Mouse (Mus musculus) neural tube, embryonic 14.5 days (tissue): Measurements from ENCODE around the gene Slamf1. TPM values are rescaled to one million over a fixed set of nuclear protein-coding genes. Genes with fewer than 3 reads are reported as not detected.

Source experiments
- ATAC-seq: fragments of 200-750 bp; cut with Nextera tagmentation; 2 replicates; pipeline ENCODE4 v1.8.0; 2017; ENCODE audit warnings: low read depth, mild to moderate bottlenecking, moderate TSS enrichment, moderate library complexity
- H3K27ac ChIP-seq: fragments of 300-500 bp; sonication (generic); 2 replicates; pipeline ENCODE4 v1.5.1; 2014; ENCODE audit warnings: low read depth, mild to moderate bottlenecking, control low read depth, low read length, moderate library complexity, mixed read lengths
- H3K27me3 ChIP-seq: fragments of 300-500 bp; sonication (generic); 2 replicates; pipeline ENCODE4 v1.6.1; 2014; ENCODE audit warnings: low read length; ENCODE audit not compliant: control insufficient read depth, insufficient read depth
- H3K36me3 ChIP-seq: fragments of 300-500 bp; sonication (generic); 2 replicates; pipeline ENCODE4 v1.6.1; 2014; ENCODE audit warnings: low read length, mixed read lengths; ENCODE audit not compliant: control insufficient read depth, insufficient read depth
- H3K4me1 ChIP-seq: fragments of 300-500 bp; sonication (generic); 2 replicates; pipeline ENCODE4 v1.6.1; 2014; ENCODE audit warnings: low read length; ENCODE audit not compliant: control insufficient read depth, insufficient read depth
- H3K4me2 ChIP-seq: fragments of 300-500 bp; sonication (generic); 2 replicates; pipeline ENCODE4 v1.6.1; 2014; ENCODE audit warnings: mild to moderate bottlenecking, low read depth, low read length, control low read depth
- H3K4me3 ChIP-seq: fragments of 300-500 bp; sonication (generic); 2 replicates; pipeline ENCODE4 v1.5.1; 2014; ENCODE audit warnings: low read depth, low read length, control low read depth, mixed read lengths
- H3K9ac ChIP-seq: fragments of 300-500 bp; sonication (generic); replicated peaks from 2 replicates; pipeline ENCODE4 v1.6.1; 2014; ENCODE audit warnings: low read depth, mild to moderate bottlenecking, control low read depth, low read length, mixed read lengths
- H3K9me3 ChIP-seq: fragments of 300-500 bp; sonication (generic); 2 replicates; pipeline ENCODE4 v1.6.1; 2016; ENCODE audit warnings: low read length; ENCODE audit not compliant: control insufficient read depth
- WGBS: fragments of 180-500 bp; shearing (Covaris S2); extraction: QIAGEN DNeasy Blood & Tissue Kit; methylation state at CpG from one replicate; pipeline ENCODE4 v1.1.7; 2014; 5-methylcytosine and 5-hydroxymethylcytosine counted together
- polyA plus RNA-seq: library from polyadenylated mRNA; unstranded; fragments of >200 nt; fragmentation: Nextera tagmentation; extraction: Ambion mirVana; gene quantifications from 2 replicates; pipeline ENCODE4 v1.2.1, GENCODE M21; 2014

Gene Slamf1
- 0.09 TPM in 2 replicates for polyA plus RNA-seq

- 21% methylated on average over 6 of the region's 6 CpGs for whole genome bisulfite sequencing
- no peaks in the 10 kb centered on the region for H3K9me3 ChIP-seq
Observed at GRCm38 (mm10) chr1:171766898-171767297, at the start of gene Slamf1. Slamf1 (plus strand) TSS chr1:171767127.

GRCm38 (mm10) chr1:171731195-171731594 lies 35.7 kb upstream of the Slamf1 start:
- H3K27ac ChIP-seq: no peak overlapping the region
- H3K27me3 ChIP-seq: no peaks in the 10 kb centered on the region
- ATAC-seq: no peak
- no peak overlapping the region for H3K4me3 ChIP-seq
- no peaks in the 10 kb centered on the region for H3K36me3 ChIP-seq
- H3K4me2 ChIP-seq: no peak overlapping the region
- H3K4me1 ChIP-seq: no peaks in the 10 kb centered on the region
- no peaks in the 10 kb centered on the region for H3K9me3 ChIP-seq
- H3K9ac ChIP-seq: no peak overlapping the region

More at GRCm38 (mm10) chr1:171766898-171767297, at the start of gene Slamf1:
- Histone ChIP-seq H3K27me3 (no peaks in the 10 kb centered on the region), H3K4me2 (no peak within 1 kb of the TSS), H3K4me1 (no peaks in the 10 kb centered on the region), H3K36me3 (no peaks in the 10 kb centered on the region), H3K27ac (no peak within 1 kb of the TSS), H3K4me3 (no peak within 1 kb of the TSS), H3K9ac (no peak within 1 kb of the TSS)
- no peak for ATAC-seq

GRCm38 (mm10) chr1:171734898-171735297 lies 32.0 kb upstream of the Slamf1 start:
- no peak for ATAC-seq
- H3K36me3 ChIP-seq: no peaks in the 10 kb centered on the region
- no peaks in the 10 kb centered on the region for H3K9me3 ChIP-seq
- no peak overlapping the region for H3K27ac ChIP-seq
- H3K9ac ChIP-seq: no peak overlapping the region
- H3K4me1 ChIP-seq: no peaks in the 10 kb centered on the region
- H3K4me3 ChIP-seq: no peak overlapping the region
- no peaks in the 10 kb centered on the region for H3K27me3 ChIP-seq
- no peak overlapping the region for H3K4me2 ChIP-seq
- 88% methylated on average over 6 of the region's 6 CpGs for WGBS

DNA sequence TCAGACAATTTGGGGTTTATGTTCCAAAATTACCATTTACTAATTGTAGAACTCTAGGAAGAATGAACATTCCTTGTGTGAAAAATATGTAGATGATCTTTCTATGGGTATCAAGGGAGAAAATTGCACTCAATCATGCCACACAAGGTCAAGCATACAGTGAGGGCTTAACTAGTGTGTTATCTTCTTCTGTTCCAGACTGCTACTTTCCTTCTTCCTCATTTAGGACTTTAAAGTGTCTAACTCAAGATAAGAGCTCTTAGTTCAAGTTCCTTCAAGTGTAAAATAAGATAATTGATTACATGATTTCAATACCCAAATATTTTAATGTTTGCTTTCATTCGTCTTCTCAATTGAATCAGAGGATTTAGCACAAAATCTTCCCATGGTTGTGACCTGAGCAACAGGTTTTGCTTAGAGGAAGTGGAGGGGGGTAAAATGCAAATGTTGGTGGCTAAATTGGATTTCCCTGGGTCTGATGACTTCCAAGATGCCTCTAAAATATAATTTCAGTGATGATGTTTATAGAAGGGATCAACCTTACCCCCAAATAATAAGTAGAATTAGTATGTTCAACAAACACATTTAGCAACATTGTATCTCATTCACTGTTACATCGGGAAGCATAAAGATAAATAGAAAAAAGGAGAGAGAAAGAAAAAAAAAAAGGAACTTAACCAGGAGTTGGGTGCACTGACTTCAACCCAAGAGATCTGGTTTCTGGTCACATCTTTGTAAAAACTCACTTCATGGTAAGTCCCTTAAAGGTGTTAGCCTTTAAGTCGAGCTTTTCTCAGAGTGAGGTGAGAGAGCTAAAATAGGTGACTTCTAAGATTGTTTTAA lies 18.6 kb upstream of the Slamf1 start:
- no peak for ATAC-seq
- Histone ChIP-seq H3K27ac (no peak overlapping the region), H3K4me3 (no peak overlapping the region), H3K4me2 (no peak overlapping the region), H3K9ac (no peak overlapping the region), H3K36me3 (no peaks in the 10 kb centered on the region), H3K27me3 (no peaks in the 10 kb centered on the region), H3K4me1 (no peaks in the 10 kb centered on the region), H3K9me3 (no peaks in the 10 kb centered on the region)
- WGBS: 89% methylated on average over 3 of the region's 3 CpGs

GRCm38 (mm10) chr1:171761853-171762448 lies 5.0 kb upstream of the Slamf1 start:
- no peaks in the 10 kb centered on the region for H3K9me3 ChIP-seq
- no peaks in the 10 kb centered on the region for H3K36me3 ChIP-seq
- no peak overlapping the region for H3K9ac ChIP-seq
- H3K27me3 ChIP-seq: no peaks in the 10 kb centered on the region
- H3K4me2 ChIP-seq: no peak overlapping the region
- 69% methylated on average over 5 of the region's 5 CpGs for WGBS
- no peak for ATAC-seq
- H3K27ac ChIP-seq: no peak overlapping the region
- no peak overlapping the region for H3K4me3 ChIP-seq
- no peaks in the 10 kb centered on the region for H3K4me1 ChIP-seq

DNA sequence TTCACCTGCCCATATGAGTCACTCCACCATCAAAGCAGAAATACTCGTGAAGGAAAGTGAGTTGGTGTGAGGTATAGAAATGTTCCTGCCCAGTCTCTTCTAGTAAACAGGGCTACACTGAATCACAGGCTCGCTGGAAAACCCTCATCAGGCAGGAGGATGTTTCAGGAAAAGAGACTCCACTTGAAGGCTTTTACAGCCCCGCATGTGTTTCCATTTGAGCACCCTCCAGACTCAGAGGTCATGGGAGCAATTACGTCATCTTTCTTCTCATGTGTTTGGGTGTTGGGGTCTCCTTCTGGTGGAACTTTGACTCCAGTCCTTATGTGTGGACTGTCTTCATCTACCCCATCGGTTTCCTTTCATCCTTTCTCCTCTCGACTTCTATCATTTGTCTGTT lies 4.1 kb downstream of the Slamf1 start:
- no peaks in the 10 kb centered on the region for H3K9me3 ChIP-seq
- no peaks in the 10 kb centered on the region for H3K4me1 ChIP-seq
- H3K4me3 ChIP-seq: no peak overlapping the region
- WGBS: 84% methylated on average over 6 of the region's 6 CpGs
- no peak overlapping the region for H3K27ac ChIP-seq
- no peaks in the 10 kb centered on the region for H3K27me3 ChIP-seq
- H3K36me3 ChIP-seq: no peaks in the 10 kb centered on the region
- no peak for ATAC-seq
- H3K9ac ChIP-seq: no peak overlapping the region
- no peak overlapping the region for H3K4me2 ChIP-seq

GRCm38 (mm10) chr1:171772121-171772735 lies 5.3 kb downstream of the Slamf1 start:
- no peaks in the 10 kb centered on the region for H3K27me3 ChIP-seq
- no peak overlapping the region for H3K27ac ChIP-seq
- no peak overlapping the region for H3K4me3 ChIP-seq
- no peaks in the 10 kb centered on the region for H3K9me3 ChIP-seq
- H3K9ac ChIP-seq: no peak overlapping the region
- ATAC-seq: no peak
- 87% methylated on average over 8 of the region's 8 CpGs for WGBS
- no peaks in the 10 kb centered on the region for H3K4me1 ChIP-seq
- H3K36me3 ChIP-seq: no peaks in the 10 kb centered on the region
- no peak overlapping the region for H3K4me2 ChIP-seq

DNA sequence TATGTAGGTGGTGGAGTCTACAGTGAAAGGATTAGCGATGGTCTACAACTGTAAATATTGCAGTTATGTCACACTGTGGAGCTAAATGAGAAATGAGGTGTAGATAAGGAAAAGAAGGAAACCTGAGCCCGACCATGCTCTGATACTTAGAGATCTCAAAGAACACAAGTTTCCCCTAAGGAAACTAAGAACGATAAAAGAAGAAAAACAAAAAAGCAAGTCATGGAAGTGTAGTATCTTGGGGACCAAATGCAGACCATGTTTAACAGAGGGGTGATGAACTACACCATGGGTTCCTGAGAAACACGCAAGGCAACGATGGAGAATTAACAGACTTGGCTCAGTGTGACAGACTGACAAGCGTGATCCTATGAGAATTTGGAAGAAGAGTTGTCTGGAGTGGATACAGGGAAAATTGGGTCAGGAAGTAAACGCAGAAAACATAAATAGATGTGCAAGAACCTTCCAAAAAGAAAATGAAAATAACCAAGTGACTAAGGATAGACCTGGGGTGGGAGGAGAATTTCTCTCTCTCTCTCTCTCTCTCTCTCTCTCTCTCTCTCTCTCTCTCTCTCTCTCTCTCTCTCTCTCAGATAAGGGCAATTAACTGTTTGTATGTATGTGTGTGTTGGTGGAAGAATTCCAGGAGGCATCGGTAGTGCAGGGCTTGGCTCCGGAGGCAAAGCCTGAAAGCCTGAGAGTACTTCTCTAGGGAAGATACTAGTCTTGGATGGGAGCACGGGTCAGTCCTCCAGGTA lies 6.5 kb downstream of the Slamf1 start:
- H3K27me3 ChIP-seq: no peaks in the 10 kb centered on the region
- 94% methylated on average over 10 of the region's 10 CpGs for WGBS
- ATAC-seq: no peak
- no peaks in the 10 kb centered on the region for H3K36me3 ChIP-seq
- H3K9ac ChIP-seq: no peak overlapping the region
- H3K27ac ChIP-seq: no peak overlapping the region
- no peaks in the 10 kb centered on the region for H3K9me3 ChIP-seq
- no peak overlapping the region for H3K4me2 ChIP-seq
- no peak overlapping the region for H3K4me3 ChIP-seq
- H3K4me1 ChIP-seq: no peaks in the 10 kb centered on the region
